Mouse (Mus musculus): Measurements from ENCODE around the gene Tnnc2. TPM values are rescaled to one million over a fixed set of nuclear protein-coding genes. Genes with fewer than 3 reads are reported as not detected.

Gene Tnnc2
- polyA plus RNA-seq, 1 experiment from 2014 or later, result 6.9 TPM

DNA sequence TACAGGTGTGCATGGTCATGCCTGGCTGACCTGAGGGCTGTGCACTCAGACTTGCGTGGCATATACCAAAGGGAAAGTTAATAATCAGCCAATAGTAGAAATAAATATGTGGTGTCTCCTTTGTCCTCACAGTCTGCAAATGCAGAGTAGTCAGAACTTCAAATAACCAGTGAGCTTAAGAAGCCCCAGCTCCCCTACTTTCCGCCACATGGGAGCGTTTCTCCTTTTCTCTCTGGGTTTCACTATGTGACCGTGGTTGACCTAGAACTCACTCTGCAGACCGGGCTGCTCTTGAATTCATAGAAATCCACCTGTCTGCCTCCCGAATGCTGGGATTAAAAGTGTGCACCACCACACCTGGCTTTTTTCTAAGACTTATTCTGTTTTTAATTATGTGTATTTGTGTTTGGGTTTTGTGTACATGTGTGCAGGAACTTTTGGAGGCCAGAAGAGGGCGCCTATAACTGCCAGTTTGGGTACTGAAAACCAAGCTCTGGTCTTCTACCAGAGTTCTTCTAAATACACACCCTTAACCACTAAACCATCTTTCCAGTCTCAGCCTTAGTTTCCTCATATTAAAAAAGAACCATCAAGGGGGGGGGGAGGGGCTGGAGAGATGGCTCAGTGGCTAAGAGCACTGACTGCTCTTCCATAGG is 4.3 kb upstream of the Tnnc2 start:
- Histone ChIP-seq H3K4me3 (replicated peaks) (no peak overlapping the region), H3K27ac (no peak overlapping the region), H3K4me2 (replicated peaks) (peak overlapping the region; percentile 86; the same call in 1 of the 2 replicates), H3K9ac (no peak overlapping the region), H3K27me3 (replicated peaks) (no peaks in the 10 kb centered on the region), H3K4me1 (replicated peaks) (peaks cover 18% of the 10 kb centered on the region), H3K36me3 (no peaks in the 10 kb centered on the region), H3K9me3 (no peaks in the 10 kb centered on the region)
- 72% methylated on average over 7 of the region's 7 CpGs for WGBS
- no peak for ATAC-seq

DNA sequence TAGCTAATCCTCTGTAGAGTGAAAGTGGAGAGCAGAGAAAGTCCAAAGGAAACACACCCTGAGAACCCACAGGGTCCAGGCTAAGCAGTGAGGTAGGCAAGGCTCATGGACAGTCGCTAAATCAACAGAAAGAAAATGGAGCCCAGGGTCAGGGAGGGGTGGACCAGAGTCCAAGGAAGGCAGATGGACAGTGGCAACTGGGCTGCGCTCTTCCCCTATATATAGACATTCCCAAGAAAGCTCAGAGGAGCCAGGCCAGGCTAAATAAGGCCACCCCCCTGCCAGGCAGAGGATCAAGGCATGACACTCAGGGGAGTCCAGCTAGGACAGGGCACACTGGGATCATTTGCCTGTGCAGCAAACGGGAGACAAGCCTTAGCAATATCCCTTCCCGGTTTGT is 2.1 kb upstream of the Tnnc2 start:
- Histone ChIP-seq H3K27me3 (replicated peaks) (no peaks in the 10 kb centered on the region), H3K9me3 (no peaks in the 10 kb centered on the region), H3K27ac (no peak overlapping the region), H3K36me3 (no peaks in the 10 kb centered on the region), H3K4me3 (replicated peaks) (no peak overlapping the region), H3K4me2 (replicated peaks) (no peak overlapping the region), H3K4me1 (replicated peaks) (peaks cover 10% of the 10 kb centered on the region), H3K9ac (no peak overlapping the region)
- 74% methylated on average over 4 of the region's 4 CpGs for WGBS
- no peak for ATAC-seq

DNA sequence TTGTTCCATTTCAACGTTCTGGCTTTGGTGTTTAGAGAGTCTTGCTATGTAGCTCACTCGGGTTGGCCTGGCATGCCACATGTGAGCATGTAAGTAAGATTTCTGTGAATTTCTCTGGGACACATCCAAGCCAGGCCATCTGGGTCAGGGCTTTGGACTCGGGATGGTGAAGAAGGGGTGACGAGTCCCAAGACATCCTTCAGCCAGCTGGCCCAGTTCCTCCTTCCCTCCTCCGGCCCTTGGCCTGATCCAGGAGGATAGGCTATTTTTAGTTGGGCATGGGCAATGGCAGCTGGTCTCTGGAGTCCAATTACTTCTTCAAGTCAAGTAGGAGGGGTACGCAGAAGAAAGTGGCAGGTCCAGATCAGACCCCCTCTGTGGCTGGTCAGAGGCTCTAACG is 958 bp downstream of the Tnnc2 start:
- H3K4me3 ChIP-seq (replicated peaks), result no peak overlapping the region
- H3K4me2 ChIP-seq (replicated peaks), result no peak overlapping the region
- no peaks in the 10 kb centered on the region for H3K27me3 ChIP-seq (replicated peaks)
- H3K27ac ChIP-seq, result no peak overlapping the region
- H3K9ac ChIP-seq, result no peak overlapping the region
- H3K36me3 ChIP-seq, result no peaks in the 10 kb centered on the region
- no peaks in the 10 kb centered on the region for H3K4me1 ChIP-seq (replicated peaks)
- WGBS, result 75% methylated on average over 7 of the region's 7 CpGs
- no peaks in the 10 kb centered on the region for H3K9me3 ChIP-seq
- ATAC-seq, result no peak

DNA sequence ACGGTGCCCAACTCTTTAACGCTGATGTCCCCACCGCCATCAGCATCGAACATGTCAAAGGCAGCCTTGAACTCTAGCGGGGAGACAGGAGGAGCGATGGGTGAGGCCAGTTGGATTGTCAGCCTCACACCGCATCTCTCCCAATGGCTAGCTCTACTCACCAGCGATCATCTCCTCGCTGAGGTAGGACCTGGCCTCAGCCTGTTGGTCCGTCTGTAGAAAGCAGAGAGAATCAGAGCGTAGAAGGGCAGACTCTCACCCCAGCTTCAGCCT is 1.8 kb downstream of the Tnnc2 start:
- Histone ChIP-seq H3K4me3 (replicated peaks) (no peak overlapping the region), H3K36me3 (no peaks in the 10 kb centered on the region), H3K4me1 (replicated peaks) (no peaks in the 10 kb centered on the region; the same call in 1 of the 2 replicates), H3K4me2 (replicated peaks) (no peak overlapping the region), H3K9ac (no peak overlapping the region), H3K27me3 (replicated peaks) (no peaks in the 10 kb centered on the region), H3K27ac (no peak overlapping the region), H3K9me3 (no peaks in the 10 kb centered on the region)
- ATAC-seq, result no peak
- WGBS, result 90% methylated on average over 11 of the region's 11 CpGs

DNA sequence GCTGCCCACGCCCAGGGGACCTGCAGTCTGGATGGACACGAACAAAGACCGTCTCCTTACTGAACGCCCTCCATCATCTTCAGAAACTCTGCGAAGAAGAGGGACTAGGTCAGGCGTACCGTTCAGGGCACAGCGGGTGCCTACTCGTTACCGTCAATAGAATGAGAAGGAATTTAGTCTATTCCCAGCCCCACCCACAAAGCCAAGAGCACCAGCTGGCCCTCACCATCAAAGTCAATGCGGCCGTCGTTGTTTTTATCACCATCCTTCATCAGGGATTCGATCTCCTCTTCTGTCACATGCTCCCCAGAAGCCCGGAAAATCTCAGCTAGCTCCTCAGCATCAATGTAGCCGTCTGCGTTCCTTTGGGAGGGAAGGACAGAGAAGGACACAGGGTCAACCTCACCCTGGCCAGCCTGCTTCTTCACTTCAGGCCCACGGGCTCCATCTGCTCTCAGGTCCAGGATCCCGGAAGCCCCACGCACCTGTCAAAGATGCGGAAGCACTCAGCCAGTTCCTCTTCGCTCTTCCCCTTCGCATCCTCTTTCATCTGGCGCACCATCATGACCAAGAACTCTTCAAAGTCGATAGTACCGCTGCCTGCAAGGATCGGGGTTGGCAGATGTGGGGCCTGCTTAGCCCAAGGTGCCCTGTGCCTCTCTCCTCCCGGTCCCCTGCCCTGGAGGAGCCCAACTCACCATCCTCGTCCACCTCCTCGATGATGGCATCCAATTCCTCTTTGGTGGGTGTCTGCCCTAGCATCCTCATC is 2.3 kb downstream of the Tnnc2 start:
- Histone ChIP-seq H3K36me3 (no peaks in the 10 kb centered on the region), H3K4me1 (replicated peaks) (no peaks in the 10 kb centered on the region; the same call in 1 of the 2 replicates), H3K9me3 (no peaks in the 10 kb centered on the region), H3K27me3 (replicated peaks) (no peaks in the 10 kb centered on the region), H3K4me3 (replicated peaks) (no peak overlapping the region), H3K9ac (no peak overlapping the region), H3K27ac (no peak overlapping the region), H3K4me2 (replicated peaks) (no peak overlapping the region)
- no peak for ATAC-seq
- WGBS, result 84% methylated on average over 30 of the region's 30 CpGs

DNA sequence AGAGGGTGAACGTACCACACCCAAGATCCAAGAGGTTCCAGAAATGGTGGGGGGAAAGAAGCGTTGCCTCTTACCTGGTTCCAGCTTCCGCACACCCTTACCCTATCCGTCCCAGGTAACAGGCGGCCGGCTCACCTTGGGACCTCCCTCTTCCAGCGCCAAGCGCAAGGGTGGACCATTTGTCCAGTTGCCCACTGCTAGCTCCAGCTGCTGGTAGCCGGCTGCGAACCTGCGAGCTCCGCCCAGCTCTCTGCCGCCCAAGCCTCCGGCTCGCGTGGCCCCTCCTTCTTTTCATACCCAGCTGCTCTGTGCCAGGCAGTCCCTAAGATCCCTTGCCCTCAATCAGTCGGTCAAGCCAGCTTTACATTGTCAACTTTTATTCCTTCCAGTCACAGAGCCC is 3.0 kb downstream of the Tnnc2 start:
- no peaks in the 10 kb centered on the region for H3K9me3 ChIP-seq
- H3K9ac ChIP-seq, result no peak overlapping the region
- H3K27ac ChIP-seq, result no peak overlapping the region
- no peaks in the 10 kb centered on the region for H3K36me3 ChIP-seq
- H3K4me3 ChIP-seq (replicated peaks), result no peak overlapping the region
- ATAC-seq, result no peak
- no peak overlapping the region for H3K4me2 ChIP-seq (replicated peaks)
- no peaks in the 10 kb centered on the region for H3K27me3 ChIP-seq (replicated peaks)
- 53% methylated on average over 17 of the region's 17 CpGs for WGBS
- H3K4me1 ChIP-seq (replicated peaks), result peaks cover 5% of the 10 kb centered on the region

DNA sequence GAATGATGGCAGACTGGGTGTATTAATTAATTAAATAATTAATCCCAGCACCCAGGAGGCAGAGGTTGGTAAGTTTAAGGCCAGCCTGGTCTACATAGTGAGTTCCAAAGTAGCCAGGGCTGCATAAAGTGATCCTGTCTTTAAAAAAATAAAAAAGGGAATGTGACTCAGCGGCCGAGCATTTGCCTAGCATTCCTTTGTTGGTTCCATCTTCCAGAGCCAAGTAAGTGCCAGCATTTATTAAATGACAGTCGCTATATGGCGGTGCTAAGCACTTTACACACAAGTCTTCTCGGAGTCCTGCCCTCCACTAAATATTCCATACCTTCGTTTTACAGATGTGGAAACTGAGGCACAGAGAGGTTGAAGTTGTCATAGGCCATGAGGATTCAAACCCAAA is 3.6 kb downstream of the Tnnc2 start:
- H3K27ac ChIP-seq, result no peak overlapping the region
- H3K9ac ChIP-seq, result no peak overlapping the region
- no peaks in the 10 kb centered on the region for H3K27me3 ChIP-seq (replicated peaks)
- peaks cover 11% of the 10 kb centered on the region for H3K4me1 ChIP-seq (replicated peaks)
- no peak for ATAC-seq
- no peaks in the 10 kb centered on the region for H3K9me3 ChIP-seq
- WGBS, result 71% methylated on average over 6 of the region's 6 CpGs
- no peak overlapping the region for H3K4me2 ChIP-seq (replicated peaks)
- H3K36me3 ChIP-seq, result peaks cover 2% of the 10 kb centered on the region
- H3K4me3 ChIP-seq (replicated peaks), result no peak overlapping the region

DNA sequence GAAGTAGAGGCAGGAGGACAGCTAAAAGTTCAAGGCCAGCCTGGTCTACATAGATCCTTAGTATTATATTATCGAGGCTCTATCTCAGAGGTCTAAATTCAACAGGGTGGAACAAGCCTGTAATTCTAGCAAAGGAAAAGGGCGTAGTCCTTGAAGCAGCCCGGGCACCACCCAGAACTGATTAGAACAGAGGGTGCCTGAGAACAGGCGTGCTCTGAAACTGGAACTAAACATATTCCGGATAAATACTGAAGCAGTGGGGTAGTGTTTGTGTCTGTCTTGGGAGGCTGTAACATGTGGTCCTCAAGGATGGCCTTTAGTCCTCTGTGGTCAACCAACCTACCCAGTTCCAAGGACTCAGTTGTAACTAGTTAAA is 5.8 kb downstream of the Tnnc2 start:
- H3K27ac ChIP-seq, result peak overlapping the region; percentile 22; the same call in 1 of the 2 replicates
- 72% methylated on average over 5 of the region's 5 CpGs for WGBS
- peaks cover 20% of the 10 kb centered on the region for H3K4me1 ChIP-seq (replicated peaks)
- no peaks in the 10 kb centered on the region for H3K27me3 ChIP-seq (replicated peaks)
- H3K9me3 ChIP-seq, result no peaks in the 10 kb centered on the region
- no peak overlapping the region for H3K9ac ChIP-seq
- no peak overlapping the region for H3K4me3 ChIP-seq (replicated peaks)
- H3K36me3 ChIP-seq, result peaks cover 2% of the 10 kb centered on the region
- ATAC-seq, result no peak; the same call in 1 of the 2 replicates
- H3K4me2 ChIP-seq (replicated peaks), result no peak overlapping the region

DNA sequence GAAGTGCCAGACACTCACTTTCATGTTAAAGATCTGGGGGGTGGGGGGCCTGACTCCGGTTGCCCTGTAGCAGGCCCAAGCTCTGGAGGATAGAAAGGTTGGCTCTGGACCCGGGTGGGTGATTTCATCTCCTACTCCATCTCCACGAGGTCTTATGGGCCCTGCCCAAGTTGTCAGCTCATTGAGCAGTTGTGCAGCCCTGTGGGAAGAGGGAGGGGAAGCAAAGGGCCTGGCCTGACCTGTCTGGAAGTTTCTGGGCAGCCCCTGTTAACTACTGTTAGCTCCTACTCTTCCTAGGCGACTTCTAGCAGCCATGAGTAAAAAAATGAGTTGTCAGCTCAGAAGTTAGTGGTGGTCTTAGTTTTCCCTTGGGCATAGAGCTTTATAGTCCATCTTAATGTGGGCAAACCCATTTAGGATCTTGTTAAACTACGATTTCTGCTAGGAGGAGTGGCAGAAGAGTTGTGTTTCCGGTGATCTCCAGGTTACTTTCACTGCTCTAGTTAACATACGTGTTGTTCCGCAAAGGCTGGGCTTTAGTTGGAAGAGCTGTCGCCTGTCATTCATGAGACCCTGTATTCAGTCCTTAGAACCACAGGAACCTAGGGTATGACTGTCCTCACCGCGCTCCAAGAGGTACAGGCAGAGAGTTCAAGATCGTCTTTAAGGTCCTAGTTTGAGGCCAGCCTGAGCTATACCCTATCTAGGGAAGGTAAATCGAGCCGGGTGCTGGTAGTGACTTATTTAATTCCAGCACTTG is 6.4 kb downstream of the Tnnc2 start:
- Histone ChIP-seq H3K9ac (no peak overlapping the region), H3K27ac (0 out of 2 replicates have a peak overlapping the region, but pooled peaks have one; percentile 22), H3K27me3 (replicated peaks) (no peaks in the 10 kb centered on the region), H3K4me2 (replicated peaks) (no peak overlapping the region), H3K4me3 (replicated peaks) (no peak overlapping the region), H3K36me3 (peaks cover 2% of the 10 kb centered on the region), H3K9me3 (no peaks in the 10 kb centered on the region), H3K4me1 (replicated peaks) (peaks cover 20% of the 10 kb centered on the region)
- WGBS, result 74% methylated on average over 14 of the region's 14 CpGs
- no peak for ATAC-seq

DNA sequence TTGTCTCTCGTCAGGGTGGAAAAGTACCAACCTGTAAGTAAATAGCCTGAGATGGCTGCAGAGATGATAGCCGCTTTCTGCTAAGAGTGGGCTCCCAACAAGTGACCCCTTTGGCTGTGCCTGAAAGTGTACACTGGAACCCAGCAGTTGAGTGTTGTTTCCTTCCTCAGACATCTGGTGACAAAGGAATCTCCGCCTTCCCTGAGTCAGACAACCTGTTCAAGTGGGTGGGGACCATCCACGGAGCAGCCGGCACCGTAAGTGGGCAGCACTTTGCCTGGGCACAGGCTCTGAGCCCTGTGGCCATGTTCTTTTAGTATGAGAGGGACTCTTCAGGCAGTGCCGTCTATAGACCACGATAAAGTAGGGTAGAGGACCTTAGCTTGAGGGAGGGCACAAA is 8.6 kb downstream of the Tnnc2 start:
- Histone ChIP-seq H3K9ac (peak overlapping the region; percentile 83), H3K4me3 (replicated peaks) (peak overlapping the region; percentile 95), H3K36me3 (peaks cover 7% of the 10 kb centered on the region), H3K4me1 (replicated peaks) (peaks cover 20% of the 10 kb centered on the region), H3K27ac (0 out of 2 replicates have a peak overlapping the region, but pooled peaks have one; percentile 74), H3K27me3 (replicated peaks) (no peaks in the 10 kb centered on the region), H3K9me3 (no peaks in the 10 kb centered on the region), H3K4me2 (replicated peaks) (peak overlapping the region; percentile 84)
- no peak for ATAC-seq
- WGBS, result 62% methylated on average over 8 of the region's 8 CpGs

DNA sequence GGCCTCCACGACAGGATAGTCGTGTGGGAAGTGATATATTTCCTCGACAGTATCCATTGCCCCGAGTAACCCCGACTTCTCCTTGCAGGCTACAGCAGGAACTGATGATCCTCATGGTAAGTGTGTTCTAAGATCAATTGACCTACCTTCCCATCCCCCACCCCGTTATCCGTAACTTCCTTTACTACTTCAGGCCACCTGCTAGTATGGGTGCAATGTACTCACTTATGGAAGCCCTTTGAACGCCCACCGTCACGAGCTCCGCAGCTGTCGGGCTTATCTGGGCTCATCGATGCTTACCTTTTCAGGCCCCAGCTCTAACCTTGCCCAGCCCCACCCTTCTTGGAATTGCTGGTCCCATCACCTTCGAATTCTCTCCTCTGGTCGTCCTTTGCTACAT is 9.5 kb downstream of the Tnnc2 start:
- Histone ChIP-seq H3K9me3 (no peaks in the 10 kb centered on the region), H3K4me2 (replicated peaks) (peak overlapping the region; percentile 84), H3K27me3 (replicated peaks) (no peaks in the 10 kb centered on the region), H3K36me3 (peaks cover 11% of the 10 kb centered on the region), H3K9ac (peak overlapping the region; percentile 83), H3K4me1 (replicated peaks) (peaks cover 20% of the 10 kb centered on the region), H3K27ac (peak overlapping the region; percentile 74), H3K4me3 (replicated peaks) (peak overlapping the region; percentile 95)
- ATAC-seq, result peak; percentile 15
- WGBS, result 4% methylated on average over 15 of the region's 15 CpGs

DNA sequence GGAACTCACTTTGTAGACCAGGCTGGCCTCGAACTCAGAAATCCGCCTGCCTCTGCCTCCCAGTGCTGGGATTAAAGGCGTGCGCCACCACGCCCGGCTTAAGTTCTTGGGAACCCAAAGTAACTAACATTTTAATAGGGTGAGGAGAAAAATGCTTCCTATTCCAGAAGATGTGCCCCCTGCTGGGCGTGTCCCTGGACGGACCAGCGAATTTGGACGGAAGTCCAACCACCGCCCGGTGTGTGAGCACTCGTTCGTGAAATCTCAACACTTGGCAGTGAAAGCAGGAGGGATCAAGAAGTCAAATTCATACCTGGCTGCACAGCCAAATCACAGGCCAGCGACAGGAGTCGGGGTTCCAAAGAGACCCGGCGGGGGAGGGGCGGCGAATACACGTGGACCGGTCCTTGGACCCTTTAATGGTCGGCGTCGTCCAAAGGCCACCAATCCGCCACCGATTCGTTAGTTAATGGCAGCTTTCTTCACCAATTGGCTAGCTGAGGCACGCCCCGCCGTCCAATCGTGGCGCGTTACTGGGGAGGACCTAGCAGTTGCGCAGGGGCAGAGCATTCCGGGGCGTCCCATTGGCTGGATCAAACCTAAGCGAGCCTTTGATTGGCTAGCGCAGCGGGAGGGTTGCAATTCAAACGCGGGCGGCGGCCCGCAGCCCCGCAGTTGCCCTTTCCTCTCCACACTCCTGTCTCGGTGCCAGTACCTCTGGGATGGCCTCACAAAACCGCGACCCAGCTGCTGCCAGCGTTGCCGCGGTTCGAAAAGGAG is 10.3 kb downstream of the Tnnc2 start, which contains the start of gene Ube2c:
Ube2c (plus strand) TSS at position 641 of the 780 bp plus-strand sequence.
- Histone ChIP-seq H3K27ac (peak within 1 kb of the TSS; percentile 78), H3K9ac (peak within 1 kb of the TSS; percentile 83), H3K4me3 (replicated peaks) (peak within 1 kb of the TSS; percentile 95), H3K27me3 (replicated peaks) (no peaks in the 10 kb centered on the region), H3K4me1 (replicated peaks) (peaks cover 20% of the 10 kb centered on the region), H3K36me3 (peaks cover 18% of the 10 kb centered on the region), H3K4me2 (replicated peaks) (peak within 1 kb of the TSS; percentile 84), H3K9me3 (no peaks in the 10 kb centered on the region)
- ATAC-seq, result peak; percentile 98
- WGBS, result 2% methylated on average over 53 of the region's 53 CpGs

Measured in intestine, embryonic 15.5 days (tissue).